Mouse (Mus musculus): ENCODE data around the gene Tmem37.
A peak's percentile ranks its signal among the peaks of the same experiment; 100 is the strongest.

The Tmem37 gene

DNA sequence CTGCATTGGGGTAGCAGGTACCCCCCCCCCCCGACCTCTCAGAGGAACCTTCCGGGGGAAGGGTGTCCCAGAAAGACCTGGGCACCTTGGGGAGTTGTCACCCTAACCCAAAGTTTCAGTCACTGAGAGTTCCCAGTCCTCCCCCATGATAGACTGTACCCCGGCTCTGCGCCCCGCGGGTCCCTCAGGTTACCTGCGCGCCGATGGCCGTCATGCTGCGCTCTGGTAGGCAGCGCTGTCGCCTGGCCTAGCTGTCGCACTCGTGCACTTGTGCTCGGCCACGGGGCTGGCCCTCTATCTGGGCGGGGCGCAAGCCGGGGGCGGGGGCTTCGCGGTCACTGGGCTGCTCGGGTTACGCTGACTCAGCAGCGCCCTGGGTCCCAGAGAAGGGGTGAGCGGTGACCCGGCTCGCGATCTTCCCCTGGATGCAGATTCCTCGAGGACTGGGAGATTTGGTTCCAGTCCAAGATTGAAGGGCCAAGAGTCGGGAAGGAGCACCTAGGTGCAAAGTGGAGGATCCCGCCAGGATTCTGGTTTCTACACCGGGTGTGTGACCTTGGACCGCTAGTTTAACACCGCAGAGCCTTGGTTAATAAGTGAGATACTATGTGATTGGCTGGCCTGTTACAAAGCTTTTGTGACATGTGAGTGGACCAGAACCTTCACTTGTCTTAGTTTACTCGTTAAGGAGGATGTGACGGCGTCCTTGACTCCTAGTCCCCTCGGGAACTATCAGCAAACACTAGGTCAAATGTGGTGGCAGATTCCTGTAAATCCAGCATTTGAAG is at the start of gene Tmem37:
TSS of gene Tmem37 (minus strand) at position 556 of the 788 bp plus-strand sequence.
- DNase-seq (ENCODE audit: low spot score) = peak; percentile 34

DNA sequence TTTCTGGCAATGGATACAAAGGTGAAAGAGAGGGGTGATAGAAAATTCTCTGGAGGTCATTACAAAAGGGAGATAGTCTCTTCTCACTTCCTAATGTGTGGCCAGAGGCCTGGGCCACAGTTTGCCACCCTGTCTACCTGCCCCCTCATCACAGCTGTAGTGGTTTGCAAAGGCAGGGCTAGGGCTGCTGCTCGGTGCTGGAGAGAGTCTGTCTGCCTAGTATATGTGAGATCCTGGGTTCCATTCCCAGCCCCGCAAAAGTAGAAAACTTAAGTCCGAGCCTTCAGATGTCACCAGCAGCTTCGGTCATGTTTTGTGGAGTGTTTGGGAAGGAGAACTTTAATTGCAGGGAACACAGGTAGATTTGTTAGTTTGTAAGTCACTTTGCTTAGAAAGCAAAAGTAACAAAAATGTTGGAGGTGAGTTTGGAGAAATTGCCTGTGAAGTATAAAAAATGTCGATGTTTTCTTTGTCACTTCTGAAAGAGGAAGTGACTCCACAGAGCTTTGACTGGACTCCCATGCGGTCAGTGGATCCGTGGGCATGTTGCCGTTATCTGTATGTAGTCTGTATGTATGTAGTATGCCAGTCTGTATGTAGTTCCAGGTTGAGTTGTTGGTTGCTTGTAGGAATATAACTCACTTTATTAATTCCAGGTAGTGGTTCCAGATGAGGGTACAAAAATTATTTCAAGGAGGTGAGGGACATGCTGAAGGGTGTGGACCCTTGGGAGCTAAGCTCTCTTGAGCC is 48.9 kb upstream of the Tmem37 start:
- no peak for DNase-seq (ENCODE audit: low spot score)

- no peak for DNase-seq (ENCODE audit: low spot score)
Measured at GRCm38 (mm10) chr1:120121930-120122530, 48.2 kb upstream of the Tmem37 start.

GRCm38 (mm10) chr1:120120969-120121811 is 47.3 kb upstream of the Tmem37 start, which contains the start of the genes Dbi and 3110009E18Rik:
Dbi (minus strand) TSS chr1:120121078.
3110009E18Rik (plus strand) TSS chr1:120121187.
- peak; percentile 99 for DNase-seq (ENCODE audit: low spot score)

DNA sequence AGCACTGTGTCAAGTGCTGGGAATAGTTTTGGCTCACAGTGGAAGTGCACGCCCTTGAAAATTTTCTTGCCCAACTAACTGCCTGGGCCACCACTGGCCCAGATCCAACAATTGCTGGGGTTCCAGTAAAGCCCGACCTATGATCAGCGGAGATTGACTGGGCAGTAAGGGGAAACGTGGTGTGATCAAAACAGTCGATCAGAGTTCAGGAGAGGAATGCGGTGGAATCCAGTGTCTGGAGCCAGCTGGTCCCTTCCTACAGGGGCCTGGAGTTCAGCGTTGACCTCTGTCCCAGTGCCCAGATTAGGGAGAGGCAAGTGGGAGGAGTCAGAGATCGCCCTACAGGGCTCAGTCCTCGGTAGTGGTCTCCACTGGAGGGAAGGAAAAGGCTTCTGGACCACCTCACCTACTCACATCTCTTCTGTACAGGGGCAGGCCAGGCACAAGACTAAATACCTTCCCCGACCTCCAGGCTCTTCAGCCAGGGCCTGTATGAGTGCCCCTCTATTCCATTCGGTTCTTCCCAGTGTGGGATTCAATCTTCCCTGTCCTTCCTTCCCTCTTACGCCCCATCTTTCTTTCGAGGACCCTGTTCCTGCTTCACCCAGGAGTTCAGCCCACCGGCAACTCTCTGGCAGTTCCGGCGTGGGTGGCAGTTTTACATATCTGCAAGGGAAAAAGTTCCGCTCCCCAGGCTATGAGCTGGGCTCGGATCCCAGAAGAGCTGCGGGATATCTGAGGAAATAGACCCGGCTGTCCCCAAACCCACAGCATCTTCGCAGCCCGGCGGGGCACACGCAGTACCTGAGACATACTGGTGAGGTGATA is 46.5 kb upstream of the Tmem37 start:
- DNase-seq (ENCODE audit: low spot score) = peak; percentile 92

DNA sequence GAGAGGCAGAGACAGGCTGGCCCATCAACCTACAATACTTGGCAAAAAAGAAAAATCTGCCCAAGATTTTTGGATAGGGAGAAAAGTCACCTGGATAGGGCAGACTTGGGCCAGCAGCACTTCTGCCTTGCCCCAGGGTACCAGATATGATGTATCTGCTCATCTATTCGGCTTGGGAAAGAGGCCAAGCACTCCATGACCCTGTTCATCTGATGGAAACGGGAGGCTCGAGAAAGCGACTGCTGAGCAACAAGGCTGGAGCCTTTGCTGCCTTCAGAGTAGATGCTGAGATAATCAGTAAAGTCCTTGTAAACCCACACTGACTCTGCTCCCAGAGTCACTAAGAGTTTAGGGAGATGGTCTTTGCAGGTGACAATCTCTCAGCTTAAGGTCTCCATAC is 45.5 kb upstream of the Tmem37 start:
- peak; percentile 39 for DNase-seq (ENCODE audit: low spot score)

- peak; percentile 58 for DNase-seq (ENCODE audit: low spot score)
Measured at GRCm38 (mm10) chr1:120118854-120119253, 45.0 kb upstream of the Tmem37 start.

GRCm38 (mm10) chr1:120116106-120116505 is 42.2 kb upstream of the Tmem37 start:
- peak; percentile 95 for DNase-seq (ENCODE audit: low spot score)

DNA sequence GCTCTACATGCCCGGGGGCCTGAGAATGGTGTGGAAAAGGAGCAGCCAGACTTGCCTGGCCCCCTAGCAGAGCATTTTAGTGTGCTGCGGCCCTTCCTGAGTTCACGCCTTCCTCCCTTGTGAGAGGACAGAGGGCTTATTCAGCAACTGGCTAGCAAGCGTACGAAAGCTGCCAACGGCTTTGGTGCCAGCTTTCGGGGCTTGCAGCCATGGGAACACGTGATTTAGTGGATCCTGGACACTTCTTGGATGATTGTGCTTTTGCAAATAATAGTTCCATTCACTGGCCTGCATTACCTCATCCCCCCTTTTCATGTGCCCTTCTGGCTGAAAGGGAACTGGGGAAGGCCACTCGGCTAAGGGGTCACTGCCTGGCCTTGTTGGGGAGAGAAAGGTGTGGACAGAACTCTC is 41.8 kb upstream of the Tmem37 start:
- peak; percentile 90 for DNase-seq (ENCODE audit: low spot score)

DNA sequence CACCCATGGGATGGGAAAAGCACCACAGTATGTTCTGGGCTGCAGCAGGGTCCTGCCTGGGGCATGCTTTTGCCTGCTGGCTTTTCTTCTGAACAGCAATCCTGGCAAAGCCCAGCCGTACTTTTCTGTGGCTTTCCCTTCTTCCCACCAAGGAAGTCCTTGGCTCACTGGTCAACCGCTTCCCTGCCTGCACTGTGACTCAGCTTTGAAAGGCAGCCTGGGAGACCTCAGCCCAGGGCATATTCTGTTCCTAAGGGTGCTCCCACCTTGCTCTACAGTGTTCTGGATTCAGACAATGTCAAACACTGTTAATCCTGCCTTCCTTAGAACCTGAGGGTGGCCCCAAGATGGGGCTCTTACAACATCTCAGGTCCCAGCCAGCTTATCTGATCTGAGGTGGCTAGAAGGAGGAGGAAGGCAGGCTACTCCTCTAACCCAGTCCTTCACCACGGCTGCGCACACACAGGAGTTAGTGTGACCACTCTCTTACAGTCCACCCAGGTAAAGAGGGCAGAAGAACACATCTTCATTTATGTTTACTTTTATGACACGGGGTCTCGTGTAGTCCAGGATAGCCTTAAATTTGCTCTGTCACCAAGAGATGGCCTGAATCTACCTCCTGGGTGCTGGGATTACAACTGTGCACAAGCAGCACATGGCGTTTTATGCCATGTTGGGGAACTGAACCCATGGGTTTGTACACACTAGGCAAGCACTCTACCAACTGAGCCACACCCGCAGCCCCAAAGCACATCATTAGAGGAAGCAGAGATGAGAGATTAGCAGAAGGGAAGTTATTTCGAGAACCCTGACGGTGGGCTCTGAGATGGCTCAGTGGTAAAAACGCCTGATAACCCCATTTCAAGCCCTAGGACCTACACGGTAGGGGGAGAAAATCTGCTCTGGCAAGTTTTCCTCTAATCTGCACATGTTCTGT is 38.6 kb upstream of the Tmem37 start:
- peak; percentile 60 for DNase-seq (ENCODE audit: low spot score)

DNA sequence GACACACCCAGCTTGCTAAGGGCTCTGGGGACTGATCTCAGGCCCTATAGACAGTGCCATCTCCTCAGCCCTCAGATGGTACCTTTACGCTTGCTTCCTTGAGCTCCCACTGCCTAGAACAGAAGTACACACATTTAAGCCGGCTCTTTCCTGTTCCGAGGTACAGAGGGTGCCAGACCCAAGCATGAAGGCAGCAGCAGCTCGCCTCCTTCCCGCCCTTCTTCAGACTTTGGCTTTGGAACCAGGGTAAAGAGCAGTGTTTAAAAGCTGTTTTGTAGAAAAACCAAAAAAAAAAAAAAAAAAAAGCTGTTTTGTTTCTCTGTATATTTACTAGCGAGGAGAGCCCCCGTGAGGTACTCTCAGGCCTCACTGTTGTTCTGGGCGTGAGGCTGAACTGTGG is 37.9 kb upstream of the Tmem37 start:
- peak; percentile 83 for DNase-seq (ENCODE audit: low spot score)

DNA sequence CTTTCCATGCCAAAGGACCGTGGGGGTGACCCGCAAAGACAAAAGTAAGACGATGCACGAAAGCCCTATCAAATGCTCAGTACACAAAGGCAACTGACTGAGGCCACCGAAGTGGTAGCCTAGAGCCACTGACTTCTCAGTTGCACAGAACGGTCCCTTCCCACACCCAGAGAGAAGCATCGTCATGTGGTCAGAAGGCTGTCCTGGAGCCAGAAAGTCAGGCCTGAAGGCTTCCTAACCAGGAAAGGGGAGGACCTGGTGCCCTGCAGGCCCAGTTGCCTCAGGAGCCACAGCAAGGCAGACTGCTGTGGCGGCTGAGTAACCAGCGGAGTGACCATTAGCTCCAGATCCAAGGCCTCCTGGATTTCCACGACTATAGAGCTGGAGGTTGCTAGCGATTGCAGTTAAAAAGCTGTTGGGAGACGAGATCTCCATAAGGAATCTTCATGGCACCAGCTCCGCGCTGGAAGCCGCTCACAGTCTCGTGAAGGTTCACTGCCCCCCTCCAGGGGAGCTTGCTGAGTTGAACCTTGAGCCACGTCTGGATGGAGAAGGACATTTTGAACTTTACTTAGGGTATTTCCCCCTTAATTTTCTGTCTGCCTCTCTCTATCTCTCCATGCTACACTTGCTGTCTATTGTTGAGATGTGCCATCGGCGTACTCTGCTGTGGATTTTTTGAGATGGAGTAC is 36.0 kb upstream of the Tmem37 start:
- no peak for DNase-seq (ENCODE audit: low spot score)

- DNase-seq (ENCODE audit: low spot score) = peak; percentile 42
Measured at GRCm38 (mm10) chr1:120105556-120105959, 31.7 kb upstream of the Tmem37 start.

DNA sequence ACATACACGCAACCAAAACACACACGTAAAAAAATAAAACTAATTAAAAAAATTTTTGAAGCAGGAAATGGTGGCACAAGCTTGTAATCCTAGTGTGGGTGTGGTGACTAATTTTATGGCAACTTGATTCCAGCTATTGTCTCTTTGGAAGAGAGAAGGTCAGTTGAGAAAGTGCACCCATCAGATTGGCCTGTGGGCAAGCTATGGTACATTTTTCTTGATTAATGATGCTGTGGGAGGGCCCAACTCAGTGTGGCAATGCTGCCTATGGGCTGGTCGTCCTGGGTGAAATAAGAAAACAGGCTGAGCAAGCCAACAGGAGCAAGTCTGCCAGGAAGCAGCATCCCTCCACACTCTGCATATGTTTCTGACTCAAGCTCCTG is 27.3 kb upstream of the Tmem37 start:
- DNase-seq (ENCODE audit: low spot score) = no peak

GRCm38 (mm10) chr1:120100456-120101226 is 26.8 kb upstream of the Tmem37 start:
- DNase-seq (ENCODE audit: low spot score) = peak; percentile 91

- peak; percentile 58 for DNase-seq (ENCODE audit: low spot score)
Measured at GRCm38 (mm10) chr1:120099483-120099882, 25.6 kb upstream of the Tmem37 start.

GRCm38 (mm10) chr1:120098327-120098726 is 24.5 kb upstream of the Tmem37 start:
- DNase-seq (ENCODE audit: low spot score) = peak; percentile 89

DNA sequence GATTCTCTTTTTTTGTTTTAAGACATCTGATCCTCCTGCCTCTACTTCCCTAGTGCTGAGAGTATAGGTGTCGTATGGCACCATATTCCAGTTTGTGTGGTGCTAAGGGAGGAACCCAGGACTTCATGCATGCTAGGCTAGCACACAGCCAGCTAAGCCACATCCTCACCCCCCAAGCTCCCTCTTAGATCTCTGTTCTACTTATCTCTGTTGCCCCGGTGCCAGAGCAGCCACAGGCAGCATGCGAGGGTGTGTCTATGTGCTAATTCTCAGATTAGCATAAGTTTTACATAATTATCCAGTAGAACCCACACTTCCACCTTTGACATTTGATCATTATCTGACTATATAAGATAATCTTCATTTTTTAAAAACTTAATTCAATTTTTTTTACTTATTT is 21.0 kb upstream of the Tmem37 start:
- DNase-seq (ENCODE audit: low spot score) = no peak
